Mouse (Mus musculus) small intestine, adult 2 months (tissue): Measurements from ENCODE around the gene Mgea5. TPM values are rescaled to one million over a fixed set of nuclear protein-coding genes. Genes with fewer than 3 reads are reported as not detected.
A peak's percentile ranks its signal among the peaks of the same experiment; 100 is the strongest.

Source experiments
- H3K27ac ChIP-seq: fragments of 200-500 bp; 2 replicates; pipeline ENCODE4 v1.5.1; 2012; ENCODE audit warnings: low read depth, low read length, control low read depth, inconsistent platforms; ENCODE audit not compliant: insufficient read depth
- H3K27me3 ChIP-seq: fragments of 200-500 bp; 2 replicates; pipeline ENCODE4 v1.6.1; 2012; ENCODE audit warnings: mild to moderate bottlenecking, moderate library complexity, low read length, inconsistent platforms; ENCODE audit not compliant: control insufficient read depth, insufficient read depth
- H3K36me3 ChIP-seq: fragments of 200-500 bp; 2 replicates; pipeline ENCODE4 v1.6.1; 2012; ENCODE audit warnings: mild to moderate bottlenecking, low read length, control low read depth, inconsistent platforms; ENCODE audit not compliant: control insufficient read depth, insufficient read depth
- H3K4me1 ChIP-seq: fragments of 200-500 bp; 2 replicates; pipeline ENCODE4 v1.6.1; 2012; ENCODE audit warnings: low read length, inconsistent platforms, mixed read lengths; ENCODE audit not compliant: control insufficient read depth, insufficient read depth, insufficient read length
- H3K4me3 ChIP-seq: fragments of 200-500 bp; 2 replicates; pipeline ENCODE4 v1.5.1; 2012; ENCODE audit warnings: low read depth, mild to moderate bottlenecking, control low read depth, inconsistent platforms, low read length, moderate library complexity
- CTCF ChIP-seq: fragments of 200-500 bp; IDR thresholded peaks from 2 replicates; pipeline ENCODE4 v1.5.1; 2012; ENCODE audit warnings: low read depth, mild to moderate bottlenecking, control low read depth, inconsistent platforms, low read length, moderate library complexity, mixed read lengths; ENCODE audit not compliant: insufficient replicate concordance, insufficient read length; ENCODE audit errors: extremely low read depth
- POLR2A ChIP-seq: fragments of 200-500 bp; IDR thresholded peaks from 2 replicates; pipeline ENCODE4 v1.6.1; 2012; ENCODE audit warnings: low read depth, mild to moderate bottlenecking, control low read depth, inconsistent platforms, low read length, moderate library complexity
- WGBS: fragments of 180-500 bp; shearing (Covaris S2); methylation state at CpG from one replicate; pipeline ENCODE4 v1.1.7; 2018; 5-methylcytosine and 5-hydroxymethylcytosine counted together
- polyA plus RNA-seq: library from polyadenylated mRNA; depleted of rRNA; stranded (reverse); fragments of >200 nt; gene quantifications from 2 replicates; pipeline ENCODE4 v1.2.3, GENCODE M21; 2012

The Mgea5 gene
- polyA plus RNA-seq, 1 experiment: 8.3 TPM

DNA sequence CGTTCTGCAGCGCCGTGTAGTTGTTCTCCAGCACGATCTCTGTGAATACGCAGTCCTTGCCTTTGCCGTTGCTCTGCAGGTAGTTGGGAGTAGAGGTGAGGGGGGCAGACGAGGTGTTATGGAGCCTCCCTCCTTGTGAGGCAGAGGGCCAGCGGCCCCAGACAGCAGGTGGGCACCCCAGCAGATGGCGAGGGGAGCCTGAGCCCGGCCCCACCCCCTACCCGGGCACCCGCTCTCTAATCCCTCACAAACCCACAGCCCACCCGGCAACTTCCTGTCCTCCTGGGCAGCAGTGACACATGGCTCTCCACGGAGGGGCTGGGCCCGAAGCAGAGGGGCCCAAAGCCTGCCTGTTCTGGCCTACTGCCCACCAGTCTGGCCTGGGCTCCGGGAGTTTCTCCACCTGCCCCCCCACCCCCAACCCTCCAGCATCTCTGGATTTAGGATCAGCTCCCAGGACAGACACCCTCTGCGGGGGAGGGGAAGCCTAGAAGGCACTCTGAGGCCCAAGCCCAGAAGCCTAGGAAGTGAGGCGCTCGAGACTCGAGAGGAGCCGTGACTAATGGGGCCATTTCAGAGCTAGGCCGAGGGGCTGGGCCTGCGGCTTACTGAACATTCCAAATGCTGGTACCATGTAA lies 46.3 kb downstream of the Mgea5 start:
- Histone ChIP-seq H3K27me3 (peaks cover 68% of the 10 kb centered on the region), H3K27ac (no peak overlapping the region), H3K36me3 (no peaks in the 10 kb centered on the region), H3K4me1 (peaks cover 7% of the 10 kb centered on the region), H3K4me3 (peak overlapping the region; percentile 2; the same call in 1 of the 2 replicates)
- no peak for TF ChIP-seq POLR2A
- no peak for TF ChIP-seq CTCF
- WGBS: 25% methylated on average over 23 of the region's 23 CpGs

DNA sequence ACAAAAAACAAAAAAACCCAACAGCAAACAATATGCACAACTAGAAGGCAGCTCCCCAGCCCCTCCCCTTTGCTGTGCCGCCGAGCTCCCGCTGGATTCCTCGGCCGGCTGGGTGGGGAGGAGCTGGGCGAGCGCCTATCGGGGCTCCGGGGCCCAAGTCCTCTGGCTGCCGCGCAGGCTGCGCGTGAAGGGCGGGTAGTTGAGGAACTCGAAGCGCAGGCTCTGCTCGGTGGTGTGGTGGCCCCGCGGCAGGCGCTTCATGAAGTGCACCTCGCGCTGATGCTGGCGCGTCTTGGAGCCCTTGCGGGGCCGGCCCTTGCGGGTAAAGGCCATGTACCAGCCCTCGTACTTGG lies 46.8 kb downstream of the Mgea5 start:
- Histone ChIP-seq H3K4me3 (peak overlapping the region; percentile 2; the same call in 1 of the 2 replicates), H3K4me1 (peaks cover 7% of the 10 kb centered on the region), H3K27me3 (peaks cover 63% of the 10 kb centered on the region), H3K27ac (no peak overlapping the region), H3K36me3 (no peaks in the 10 kb centered on the region)
- 2% methylated on average over 28 of the region's 28 CpGs for WGBS
- TF ChIP-seq POLR2A (no peak), CTCF (no peak)

DNA sequence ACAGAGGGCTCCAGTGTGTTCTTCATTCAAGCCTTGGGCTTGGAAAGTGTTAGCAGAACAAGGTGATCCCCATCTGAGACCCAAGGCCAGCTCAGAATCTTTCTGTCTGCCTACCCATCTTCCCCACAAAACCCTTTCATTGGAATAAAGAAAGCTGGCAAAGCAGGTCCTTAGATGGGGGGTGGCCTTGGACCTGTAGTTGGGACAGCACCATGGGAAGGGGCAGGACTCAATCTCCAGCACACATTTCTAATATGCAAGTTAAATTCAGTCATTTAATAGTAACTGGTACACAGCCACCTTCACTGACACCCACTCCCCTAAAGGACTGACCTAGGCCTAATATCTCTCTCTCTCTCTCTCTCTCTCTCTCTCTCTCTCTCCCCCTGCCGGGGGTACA lies 47.4 kb downstream of the Mgea5 start:
- Histone ChIP-seq H3K27me3 (peaks cover 57% of the 10 kb centered on the region), H3K4me3 (no peak overlapping the region), H3K27ac (no peak overlapping the region), H3K4me1 (peaks cover 7% of the 10 kb centered on the region), H3K36me3 (no peaks in the 10 kb centered on the region)
- 50% methylated on average over 1 of the region's 1 CpGs for WGBS
- TF ChIP-seq CTCF (no peak), POLR2A (no peak)

DNA sequence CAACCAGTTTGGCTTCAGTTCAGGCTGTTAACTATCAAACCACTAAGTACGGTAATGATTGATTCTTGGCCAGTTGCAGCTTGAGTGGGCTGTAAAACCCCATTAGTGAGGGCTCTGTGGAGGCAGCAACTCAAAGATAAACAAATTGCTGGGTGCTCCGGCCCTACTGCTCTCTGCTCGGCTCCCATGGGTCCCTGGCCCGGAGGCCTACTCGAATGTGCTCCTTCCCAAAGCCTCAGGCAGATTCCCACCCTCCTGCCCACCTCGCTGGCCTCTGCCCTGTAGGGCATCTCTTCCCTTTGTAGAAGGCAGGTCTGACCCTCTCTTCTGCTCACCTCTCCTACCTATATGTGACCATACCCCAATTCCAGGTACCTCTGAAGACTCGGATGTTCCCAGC lies 48.9 kb downstream of the Mgea5 start:
- Histone ChIP-seq H3K4me1 (peaks cover 7% of the 10 kb centered on the region), H3K36me3 (no peaks in the 10 kb centered on the region), H3K27me3 (peaks cover 47% of the 10 kb centered on the region), H3K4me3 (no peak overlapping the region), H3K27ac (no peak overlapping the region)
- WGBS: 28% methylated on average over 7 of the region's 7 CpGs
- TF ChIP-seq CTCF: no peak
- TF ChIP-seq POLR2A: no peak

DNA sequence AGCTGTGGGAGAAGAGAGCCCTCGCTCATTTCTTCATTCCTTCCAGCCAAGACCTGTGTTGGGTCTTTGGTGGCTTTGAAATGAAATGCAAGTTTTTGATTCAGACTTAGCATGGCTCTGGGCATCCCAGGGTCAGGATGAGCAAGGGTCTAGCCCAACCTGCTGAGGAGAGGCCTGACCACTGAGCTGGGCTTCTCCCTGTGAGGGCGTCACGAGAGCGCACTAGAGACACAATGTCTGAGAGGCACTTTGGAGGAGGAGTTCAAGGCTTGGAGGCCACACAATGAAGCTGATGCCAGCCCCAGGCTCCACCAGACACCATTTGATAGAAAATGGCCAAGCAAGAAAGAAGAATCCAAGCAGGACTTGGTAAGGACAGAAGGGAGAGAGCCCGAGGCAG lies 49.4 kb downstream of the Mgea5 start:
- peaks cover 41% of the 10 kb centered on the region for H3K27me3 ChIP-seq
- 65% methylated on average over 5 of the region's 5 CpGs for WGBS
- H3K4me1 ChIP-seq: peaks cover 7% of the 10 kb centered on the region
- no peak for TF ChIP-seq POLR2A
- no peak for TF ChIP-seq CTCF
- H3K4me3 ChIP-seq: no peak overlapping the region
- no peaks in the 10 kb centered on the region for H3K36me3 ChIP-seq
- no peak overlapping the region for H3K27ac ChIP-seq

DNA sequence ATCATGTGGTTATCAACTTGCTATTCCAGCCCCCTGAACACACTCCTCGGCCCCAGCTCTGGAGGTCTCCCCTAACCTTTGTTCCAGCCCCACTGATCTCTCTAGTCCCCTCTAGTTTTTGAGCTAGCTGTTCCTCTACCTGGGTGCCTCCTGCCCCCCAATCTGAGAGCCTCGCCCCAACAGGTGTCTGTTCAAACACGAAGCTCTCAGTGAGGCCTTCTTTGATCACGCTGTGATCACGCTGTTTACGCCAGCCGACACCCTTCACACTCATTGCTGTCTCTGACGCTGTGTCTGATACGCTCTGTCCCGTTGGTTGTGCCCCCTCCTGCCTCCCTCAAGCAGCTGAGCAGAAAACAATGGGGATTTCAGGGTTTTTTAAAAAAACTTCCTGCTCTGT lies 50.1 kb downstream of the Mgea5 start:
- Histone ChIP-seq H3K4me1 (peaks cover 7% of the 10 kb centered on the region), H3K27ac (no peak overlapping the region), H3K27me3 (peaks cover 35% of the 10 kb centered on the region), H3K36me3 (no peaks in the 10 kb centered on the region), H3K4me3 (no peak overlapping the region)
- TF ChIP-seq POLR2A (no peak), CTCF (no peak)
- WGBS: 15% methylated on average over 10 of the region's 10 CpGs

DNA sequence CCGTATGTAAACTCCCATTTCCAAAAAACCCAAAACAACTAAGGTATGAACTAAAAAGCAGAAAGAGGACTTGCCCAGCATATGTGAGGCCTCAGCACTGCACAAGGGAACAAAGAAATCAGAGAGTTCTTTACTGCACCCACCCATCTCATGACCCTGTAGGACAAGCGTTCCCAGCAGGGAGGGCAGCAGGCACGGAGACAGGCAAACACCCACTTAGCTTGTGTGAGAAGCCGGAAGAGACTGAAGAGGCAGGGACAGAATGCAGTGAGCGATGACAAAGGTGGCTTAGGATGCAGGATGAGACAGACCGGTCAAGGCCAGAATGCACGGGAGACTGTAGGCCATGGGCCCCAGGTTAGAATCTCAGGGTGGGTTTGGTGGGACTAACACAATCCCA lies 52.0 kb downstream of the Mgea5 start:
- peaks cover 16% of the 10 kb centered on the region for H3K27me3 ChIP-seq
- H3K4me3 ChIP-seq: no peak overlapping the region
- WGBS: 83% methylated on average over 7 of the region's 7 CpGs
- TF ChIP-seq POLR2A (no peak), CTCF (no peak)
- no peaks in the 10 kb centered on the region for H3K36me3 ChIP-seq
- H3K4me1 ChIP-seq: no peaks in the 10 kb centered on the region
- no peak overlapping the region for H3K27ac ChIP-seq
